Mouse (Mus musculus) lung, embryonic 15.5 days (tissue): ENCODE measurements around the gene Ubn1. TPM values are rescaled to one million over a fixed set of nuclear protein-coding genes. Genes with fewer than 3 reads are reported as not detected.

Source experiments
- ATAC-seq: fragments of 200-750 bp; cut with Nextera tagmentation; 2 replicates; pipeline ENCODE4 v1.8.0; 2017; ENCODE audit warnings: moderate number of reproducible peaks, borderline replicate concordance; ENCODE audit not compliant: low FRiP score, low TSS enrichment; ENCODE audit errors: extremely low read depth
- H3K27ac ChIP-seq: fragments of 300-500 bp; sonication (generic); 2 replicates; pipeline ENCODE4 v1.5.1; 2015; ENCODE audit warnings: moderate library complexity, mild to moderate bottlenecking, inconsistent platforms
- H3K27me3 ChIP-seq: fragments of 300-500 bp; sonication (generic); 2 replicates; pipeline ENCODE4 v1.6.1; 2015; ENCODE audit warnings: inconsistent platforms
- H3K36me3 ChIP-seq: fragments of 300-500 bp; sonication (generic); 2 replicates; pipeline ENCODE4 v1.6.1; 2015; ENCODE audit warnings: inconsistent platforms
- H3K4me1 ChIP-seq: fragments of 300-500 bp; sonication (generic); 2 replicates; pipeline ENCODE4 v1.6.1; 2015; ENCODE audit warnings: inconsistent platforms
- H3K4me2 ChIP-seq: fragments of 300-500 bp; sonication (generic); 2 replicates; pipeline ENCODE4 v1.6.1; 2015; ENCODE audit warnings: inconsistent platforms, mild to moderate bottlenecking, moderate library complexity
- H3K4me3 ChIP-seq: fragments of 300-500 bp; sonication (generic); 2 replicates; pipeline ENCODE4 v1.5.1; 2015; ENCODE audit warnings: mild to moderate bottlenecking, inconsistent platforms
- H3K9ac ChIP-seq: fragments of 300-500 bp; sonication (generic); 2 replicates; pipeline ENCODE4 v1.6.1; 2015; ENCODE audit warnings: inconsistent platforms
- H3K9me3 ChIP-seq: fragments of 300-500 bp; sonication (generic); 2 replicates; pipeline ENCODE4 v1.6.1; 2016; ENCODE audit warnings: inconsistent platforms
- WGBS: fragments of 180-500 bp; shearing (Covaris S2); methylation state at CpG from one replicate; pipeline ENCODE4 v1.1.7; 2015; 5-methylcytosine and 5-hydroxymethylcytosine counted together
- polyA plus RNA-seq: library from polyadenylated mRNA; unstranded; fragments of >200 nt; fragmentation: Nextera tagmentation; extraction: Ambion mirVana; gene quantifications from 2 replicates; pipeline ENCODE4 v1.2.1, GENCODE M21; 2015

Gene Ubn1
- polyA plus RNA-seq, 1 experiment from 2014 or later, result 21.4 TPM

GRCm38 (mm10) chr16:5130196-5130595 lies 80.3 kb downstream of the Ubn1 start:
- H3K4me2 ChIP-seq, result peak overlapping the region; percentile 62; the same call in 1 of the 2 replicates
- no peaks in the 10 kb centered on the region for H3K9me3 ChIP-seq
- 50% methylated on average over 2 of the region's 2 CpGs for WGBS
- H3K4me1 ChIP-seq, result peaks cover 41% of the 10 kb centered on the region
- no peaks in the 10 kb centered on the region for H3K36me3 ChIP-seq
- no peak overlapping the region for H3K4me3 ChIP-seq
- ATAC-seq, result no peak
- no peak overlapping the region for H3K9ac ChIP-seq
- peaks cover 48% of the 10 kb centered on the region for H3K27me3 ChIP-seq
- H3K27ac ChIP-seq, result no peak overlapping the region

GRCm38 (mm10) chr16:5130766-5131165 lies 80.9 kb downstream of the Ubn1 start:
- no peaks in the 10 kb centered on the region for H3K9me3 ChIP-seq
- no peak overlapping the region for H3K9ac ChIP-seq
- peak overlapping the region; percentile 62 for H3K4me2 ChIP-seq
- no peaks in the 10 kb centered on the region for H3K36me3 ChIP-seq
- ATAC-seq, result peak; percentile 90
- 9% methylated on average over 4 of the region's 4 CpGs for WGBS
- H3K27me3 ChIP-seq, result peaks cover 48% of the 10 kb centered on the region
- peak overlapping the region; percentile 52 for H3K4me3 ChIP-seq
- peak overlapping the region; percentile 31 for H3K27ac ChIP-seq
- H3K4me1 ChIP-seq, result peaks cover 46% of the 10 kb centered on the region

GRCm38 (mm10) chr16:5131251-5131922 lies 81.5 kb downstream of the Ubn1 start:
- H3K4me1 ChIP-seq, result peaks cover 52% of the 10 kb centered on the region
- peak overlapping the region; percentile 31 for H3K27ac ChIP-seq
- WGBS, result 3% methylated on average over 25 of the region's 25 CpGs
- peak overlapping the region; percentile 51 for H3K9ac ChIP-seq
- H3K4me2 ChIP-seq, result peak overlapping the region; percentile 62
- no peak for ATAC-seq
- H3K4me3 ChIP-seq, result peak overlapping the region; percentile 52
- no peaks in the 10 kb centered on the region for H3K9me3 ChIP-seq
- peaks cover 48% of the 10 kb centered on the region for H3K27me3 ChIP-seq
- H3K36me3 ChIP-seq, result no peaks in the 10 kb centered on the region

GRCm38 (mm10) chr16:5132401-5132801 lies 82.5 kb downstream of the Ubn1 start, which contains the start of gene Ppl:
Gene Ppl, minus strand, starts transcription at chr16:5132421.
- WGBS, result 1% methylated on average over 38 of the region's 39 CpGs
- H3K9ac ChIP-seq, result peak within 1 kb of the TSS; percentile 51
- peak within 1 kb of the TSS; percentile 52 for H3K4me3 ChIP-seq
- peaks cover 48% of the 10 kb centered on the region for H3K27me3 ChIP-seq
- H3K27ac ChIP-seq, result peak within 1 kb of the TSS; percentile 47
- ATAC-seq, result peak; percentile 54
- H3K4me1 ChIP-seq, result peaks cover 58% of the 10 kb centered on the region
- H3K9me3 ChIP-seq, result no peaks in the 10 kb centered on the region
- H3K4me2 ChIP-seq, result peak within 1 kb of the TSS; percentile 62
- no peaks in the 10 kb centered on the region for H3K36me3 ChIP-seq

- Histone ChIP-seq H3K9ac (no peak overlapping the region), H3K4me3 (no peak overlapping the region), H3K36me3 (no peaks in the 10 kb centered on the region), H3K4me2 (no peak overlapping the region), H3K4me1 (peaks cover 58% of the 10 kb centered on the region), H3K27me3 (peaks cover 45% of the 10 kb centered on the region), H3K9me3 (no peaks in the 10 kb centered on the region), H3K27ac (peak overlapping the region; percentile 88)
- WGBS, result 43% methylated on average over 14 of the region's 14 CpGs
- no peak for ATAC-seq
Observed at GRCm38 (mm10) chr16:5134623-5135330, 84.9 kb downstream of the Ubn1 start.

GRCm38 (mm10) chr16:5135551-5136261 lies 85.8 kb downstream of the Ubn1 start:
- peaks cover 55% of the 10 kb centered on the region for H3K4me1 ChIP-seq
- WGBS, result 40% methylated on average over 8 of the region's 8 CpGs
- H3K9ac ChIP-seq, result no peak overlapping the region

More at GRCm38 (mm10) chr16:5135551-5136261, 85.8 kb downstream of the Ubn1 start:
- no peaks in the 10 kb centered on the region for H3K36me3 ChIP-seq
- H3K4me2 ChIP-seq, result no peak overlapping the region
- H3K27ac ChIP-seq, result peak overlapping the region; percentile 88
- H3K27me3 ChIP-seq, result peaks cover 37% of the 10 kb centered on the region
- no peaks in the 10 kb centered on the region for H3K9me3 ChIP-seq
- ATAC-seq, result 0 out of 2 replicates have a peak, but pooled peaks have one; percentile 1
- no peak overlapping the region for H3K4me3 ChIP-seq

Other genes with a start within 250 kb of the Ubn1 start
- 0.57 and 0.69 TPM in 2 replicates for gene 4930562C15Rik, start 214.6 kb upstream of the Ubn1 start, polyA plus RNA-seq
- 35.7 TPM in 2 replicates for gene Ubald1, start 169.7 kb upstream of the Ubn1 start, polyA plus RNA-seq
- 88.1 and 93.0 TPM in 2 replicates for gene Mgrn1, start 163.8 kb upstream of the Ubn1 start, polyA plus RNA-seq
- 150 and 167 TPM in 2 replicates for gene Nudt16l1, start 111.3 kb upstream of the Ubn1 start, polyA plus RNA-seq
- 54.1 and 56.2 TPM in 2 replicates for gene Anks3, start 85.9 kb upstream of the Ubn1 start, polyA plus RNA-seq
- gene Sept12, start 52.2 kb upstream of the Ubn1 start, polyA plus RNA-seq, result 0.31 TPM in 1 of 2 replicates, not detected in the other
- gene Smim22, start 42.8 kb upstream of the Ubn1 start, polyA plus RNA-seq, result 30.2 and 33.8 TPM in 2 replicates
- gene Rogdi, start 36.5 kb upstream of the Ubn1 start, polyA plus RNA-seq, result 53.5 and 60.3 TPM in 2 replicates
- gene Glyr1, start 194 bp upstream of the Ubn1 start, polyA plus RNA-seq, result 149 and 153 TPM in 2 replicates
- 6.3 and 6.7 TPM in 2 replicates for gene Ppl, start 82.4 kb downstream of the Ubn1 start, polyA plus RNA-seq
- 0.65 and 0.78 TPM in 2 replicates for gene Sec14l5, start 97.1 kb downstream of the Ubn1 start, polyA plus RNA-seq
- gene Nagpa, start 154.0 kb downstream of the Ubn1 start, polyA plus RNA-seq, result 22.1 and 24.0 TPM in 2 replicates
- 21.7 and 26.9 TPM in 2 replicates for gene AU021092, start 172.2 kb downstream of the Ubn1 start, polyA plus RNA-seq
- gene Alg1, start 183.6 kb downstream of the Ubn1 start, polyA plus RNA-seq, result 32.2 and 35.7 TPM in 2 replicates
- 21.4 and 24.8 TPM in 2 replicates for gene Eef2kmt, start 205.9 kb downstream of the Ubn1 start, polyA plus RNA-seq